Mouse (Mus musculus): Measurements from ENCODE around the gene Vma21-ps.
"Not testable (repeated sequence)": the region's sequence is repeated elsewhere in the genome, so short reads cannot be mapped to it uniquely, and the experiment has no call there.

Vma21-ps gene

DNA sequence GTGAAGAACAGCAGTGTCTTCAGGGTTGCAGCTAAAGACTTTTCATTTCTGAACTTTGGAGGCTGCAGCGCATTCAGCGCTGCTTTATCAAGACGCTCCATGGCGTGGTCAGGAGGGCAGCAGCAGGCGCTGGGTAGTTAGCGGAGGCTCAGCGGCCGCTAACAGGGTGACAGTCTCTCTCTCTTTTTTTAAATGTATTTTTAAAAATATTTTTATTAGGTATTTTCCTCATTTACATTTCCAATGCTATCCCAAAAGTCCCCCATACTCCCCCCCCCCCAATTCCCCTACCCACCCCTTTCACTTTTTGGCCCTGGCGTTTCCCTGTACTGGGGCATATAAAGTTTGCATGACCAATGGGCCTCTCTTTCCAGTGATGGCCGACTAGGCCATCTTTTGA, at the start of gene Vma21-ps:
TSS of gene Vma21-ps (minus strand) at position 101 of the 400 bp plus-strand sequence.
- not testable (repeated sequence) for DNase-seq

DNA sequence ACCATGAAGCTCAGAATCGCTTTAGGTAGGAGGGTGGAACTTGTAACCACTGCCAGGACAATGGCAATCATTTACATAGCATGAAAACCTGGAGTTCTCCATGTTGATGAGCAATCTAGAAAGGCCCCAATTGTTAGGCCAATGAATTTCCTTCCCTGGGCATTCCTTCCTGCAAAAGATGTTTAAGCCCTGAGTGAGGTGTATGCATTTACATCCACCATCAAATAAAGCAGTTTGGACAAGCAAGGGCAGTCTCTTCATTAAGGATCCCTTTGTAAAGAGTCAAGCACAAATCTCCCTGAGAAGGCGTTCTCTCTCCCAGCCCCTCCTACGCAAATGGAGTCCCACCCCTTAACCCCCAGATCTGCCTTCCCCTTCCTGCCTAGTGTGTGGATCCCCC, 46.0 kb upstream of the Vma21-ps start:
- no peak for DNase-seq

DNA sequence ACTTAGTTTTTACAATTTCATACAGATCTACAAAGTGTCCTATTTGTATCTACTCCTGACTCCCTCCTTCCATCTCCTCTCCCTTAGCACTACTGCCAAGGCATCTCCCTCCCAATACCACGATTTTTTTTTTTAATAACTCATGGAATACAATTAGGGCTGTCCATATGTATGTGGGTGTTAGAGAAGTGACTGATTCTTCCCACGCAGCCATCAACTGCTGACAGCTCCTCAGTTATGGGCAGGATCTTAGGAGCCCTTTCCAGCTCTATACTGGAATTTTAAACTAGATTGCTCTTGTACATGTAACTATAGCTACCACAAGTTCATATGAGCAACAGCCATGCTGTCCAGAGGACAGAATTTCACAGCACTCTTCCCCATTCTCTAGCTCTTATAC, 33.6 kb upstream of the Vma21-ps start:
- no peak for DNase-seq

DNA sequence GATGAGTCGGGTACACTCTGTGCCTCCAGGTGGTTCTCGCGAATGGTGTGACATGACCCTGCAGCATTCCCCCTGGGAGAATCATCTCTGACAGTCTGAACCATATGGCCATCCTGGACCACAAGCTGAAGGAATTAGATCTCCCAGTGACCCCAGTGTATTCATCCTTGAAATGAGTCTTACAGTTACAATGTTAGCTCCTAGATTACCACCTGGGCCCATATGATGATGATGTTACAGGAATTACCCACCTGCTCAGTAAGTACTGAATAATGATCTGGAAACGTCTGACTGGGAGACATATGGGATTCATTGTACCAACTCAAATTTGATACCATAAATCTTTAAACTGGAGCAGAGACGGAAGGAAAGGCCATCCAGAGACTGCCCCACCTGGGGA, 29.4 kb upstream of the Vma21-ps start:
- DNase-seq, result no peak

DNA sequence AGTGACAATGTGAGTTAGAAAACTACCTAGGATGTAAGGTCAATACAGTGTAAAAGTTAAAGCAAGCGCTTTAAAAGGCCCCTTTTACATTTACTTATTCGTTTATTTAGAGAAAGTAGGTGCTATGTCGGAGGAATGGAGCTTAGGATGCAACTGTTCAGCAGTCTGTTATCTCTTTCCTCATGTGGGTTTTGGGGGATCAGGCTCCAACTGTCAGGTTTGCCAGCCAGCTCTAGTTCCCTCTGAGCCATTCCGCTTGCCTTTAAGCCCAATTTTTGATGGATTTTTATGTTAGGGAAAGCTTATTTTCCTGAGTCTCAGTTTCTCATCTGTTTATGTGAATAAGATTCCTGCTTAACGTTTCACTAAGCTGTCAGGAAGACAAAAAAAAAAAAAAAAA, 22.3 kb upstream of the Vma21-ps start:
- no peak for DNase-seq

DNA sequence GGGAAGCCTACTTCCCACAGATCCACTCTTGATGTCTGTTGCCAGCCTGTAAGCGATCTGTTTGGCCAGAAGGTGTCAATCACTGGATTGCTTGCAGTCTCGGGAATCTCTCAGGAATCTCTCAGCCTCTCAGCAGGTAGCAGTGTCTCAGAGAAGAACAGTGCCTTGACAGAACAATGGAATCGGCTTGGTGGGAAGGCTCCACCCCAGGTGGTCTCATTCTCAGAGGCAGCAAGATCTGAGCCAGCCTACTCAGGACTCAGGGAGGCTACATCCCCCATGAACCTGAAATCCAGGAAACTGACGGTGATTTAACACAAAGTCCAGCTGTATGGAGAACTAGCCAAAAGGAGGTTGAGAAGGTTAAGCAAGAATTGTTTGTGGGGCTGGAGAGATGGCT, 20.5 kb upstream of the Vma21-ps start:
- DNase-seq, result peak; percentile 7

DNA sequence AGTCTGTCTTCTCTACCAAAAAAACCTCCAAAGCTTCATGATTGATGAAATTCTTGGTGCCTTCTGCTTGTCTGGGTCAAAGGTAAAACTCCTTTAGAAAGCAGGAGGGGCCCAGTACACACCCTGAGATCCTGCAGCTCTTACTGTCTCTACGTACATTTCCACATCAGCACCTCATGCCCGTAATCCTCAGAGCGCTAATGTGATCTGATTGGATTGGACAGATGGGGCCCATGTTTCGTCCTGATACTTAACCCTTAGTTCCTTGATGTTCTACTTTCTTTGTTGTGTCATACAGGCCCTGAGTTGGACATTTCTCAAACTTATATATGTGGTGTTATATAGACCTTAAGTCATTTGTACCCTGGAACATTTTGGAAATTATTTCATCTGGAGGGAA, 9.6 kb downstream of the Vma21-ps start:
- DNase-seq, result peak; percentile 84

DNA sequence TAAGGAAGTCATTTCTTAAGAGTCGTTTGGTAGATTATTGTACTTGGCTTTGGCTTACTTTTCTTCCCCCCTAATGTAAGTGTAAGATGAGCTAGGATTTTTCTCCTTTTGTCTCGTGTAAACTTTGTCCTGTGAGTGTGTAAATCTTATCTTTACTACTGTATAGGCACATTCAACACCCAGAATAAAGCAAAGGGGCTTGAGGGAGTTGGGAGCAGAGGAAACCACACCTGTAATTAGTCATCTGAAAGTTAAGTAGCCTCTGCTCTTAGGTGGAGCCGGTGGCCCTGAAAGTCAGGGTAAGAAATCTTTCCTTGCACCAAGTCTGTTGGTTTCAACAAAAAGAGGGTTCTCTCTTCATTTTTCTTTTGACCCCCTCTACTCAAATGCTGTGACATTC, 23.6 kb downstream of the Vma21-ps start:
- DNase-seq, result no peak

DNA sequence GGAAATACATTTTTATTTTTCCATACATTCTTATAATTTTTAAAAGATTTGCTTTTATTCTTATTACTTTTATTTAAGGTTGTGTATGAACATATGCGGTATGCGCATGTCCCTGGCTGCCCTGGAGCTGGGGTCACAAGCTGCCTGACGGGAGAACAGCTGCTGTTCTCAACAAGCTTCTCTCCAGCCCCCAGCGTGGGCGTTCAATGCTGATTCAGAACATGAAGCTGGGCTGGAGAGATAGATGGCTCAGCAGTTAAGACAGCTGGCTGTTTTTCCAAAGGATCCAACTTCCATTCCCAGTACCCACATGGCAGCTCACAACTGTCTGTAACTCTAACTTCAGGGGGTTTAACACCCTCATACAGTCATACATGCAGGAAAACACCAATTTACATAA, 35.7 kb downstream of the Vma21-ps start:
- DNase-seq, result no peak

DNA sequence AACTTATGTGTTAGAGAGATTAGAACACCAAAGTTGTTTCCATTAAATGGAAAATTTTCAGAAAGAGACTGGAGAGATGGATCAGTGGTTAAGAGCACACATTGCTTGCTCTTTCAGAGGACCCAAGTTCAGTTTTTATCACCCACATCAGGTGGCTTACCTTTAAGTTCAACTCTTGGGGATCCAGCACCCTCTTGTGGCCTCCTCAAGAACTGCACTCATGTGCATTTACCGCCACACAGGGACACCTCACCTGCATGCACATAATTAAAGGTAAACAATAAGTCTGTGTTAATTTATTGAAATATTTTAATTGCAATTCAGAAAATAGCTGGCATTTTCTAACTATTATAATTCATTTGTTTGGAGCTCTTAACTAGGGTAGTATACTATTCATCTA, 37.3 kb downstream of the Vma21-ps start:
- DNase-seq, result peak; percentile 10

Measured in retina, postnatal 1 day (tissue).